Mouse (Mus musculus): ENCODE measurements around the gene Gm17018. TPM values are rescaled to one million over a fixed set of nuclear protein-coding genes. Genes with fewer than 3 reads are reported as not detected.

The Gm17018 gene
- polyA plus RNA-seq, 1 experiment = 27.3 TPM

DNA sequence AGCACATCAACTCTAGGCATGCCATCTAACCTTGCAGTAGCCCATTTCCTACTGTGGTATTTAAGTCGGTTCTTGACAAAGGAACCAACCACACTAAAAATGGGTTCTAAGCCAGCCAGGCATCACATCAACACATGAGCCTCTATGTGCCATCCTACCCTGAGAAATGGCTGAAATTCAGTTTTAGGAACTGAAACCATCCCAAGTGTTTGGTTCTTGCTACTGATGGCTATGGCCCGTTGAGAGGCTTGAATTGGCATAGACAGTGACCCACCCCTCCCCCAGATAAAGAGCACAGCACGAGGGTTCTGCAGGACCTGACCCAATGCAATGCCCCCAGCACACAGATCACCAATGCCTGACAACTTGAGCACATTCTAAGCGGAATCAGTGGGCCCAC, 63.3 kb downstream of the Gm17018 start:
- no peak overlapping the region for H3K4me3 ChIP-seq
- H3K27me3 ChIP-seq (ENCODE audit: control insufficient read depth, insufficient read depth, insufficient read length) = no peaks in the 10 kb centered on the region
- no peaks in the 10 kb centered on the region for H3K36me3 ChIP-seq (ENCODE audit: control insufficient read depth, insufficient read depth)
- H3K4me2 ChIP-seq (ENCODE audit: low read depth) = no peak overlapping the region
- H3ac ChIP-seq (ENCODE audit: control insufficient read depth, insufficient read length) = no peak overlapping the region
- no peak for TF ChIP-seq TCF12 (IDR thresholded peaks at IDR 0.05; ENCODE audit: insufficient read depth, poor library complexity, severe bottlenecking)
- no peak for TF ChIP-seq USF1 (IDR thresholded peaks at IDR 0.05; ENCODE audit: low read depth)
- TF ChIP-seq REST (IDR thresholded peaks at IDR 0.05; ENCODE audit: insufficient read depth, insufficient read length) = no peak
- no peak for TF ChIP-seq MYOG (IDR thresholded peaks at IDR 0.05; ENCODE audit: control insufficient read depth in 1 of 3, insufficient read depth in 1 of 3, insufficient read length in 2 of 3, low read depth in 2 of 3)
- no peak for TF ChIP-seq TCF3 (IDR thresholded peaks at IDR 0.05; ENCODE audit: insufficient read length, low read depth)
- TF ChIP-seq E2F4 (IDR thresholded peaks at IDR 0.05; ENCODE audit: insufficient read depth) = no peak
- TF ChIP-seq MYOD1 (IDR thresholded peaks at IDR 0.05; ENCODE audit: control insufficient read depth in 1 of 3, insufficient read length in 2 of 3, low read depth in 2 of 3) = no peak
- H3K79me2 ChIP-seq (ENCODE audit: control insufficient read depth, insufficient read depth) = no peaks in the 10 kb centered on the region

DNA sequence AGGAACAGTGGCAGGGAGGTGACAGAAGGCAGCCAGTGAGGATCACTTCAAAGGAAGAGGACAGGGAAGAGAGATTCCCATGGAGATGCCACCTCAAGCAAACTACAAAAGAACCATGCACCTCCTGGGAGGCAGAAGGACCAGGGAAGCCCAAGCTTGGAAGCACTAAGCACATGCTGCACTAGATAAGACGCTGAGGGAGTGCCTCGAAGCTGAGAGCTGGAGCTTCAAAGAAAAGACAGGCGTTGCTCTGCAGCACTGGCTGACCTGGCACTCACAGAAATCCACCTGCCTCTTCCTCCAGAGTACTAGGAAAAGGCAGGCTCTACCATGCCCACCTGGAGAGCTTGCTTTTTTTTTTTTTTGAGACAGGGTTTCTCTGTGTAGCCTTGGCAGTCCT, 66.6 kb downstream of the Gm17018 start:
- no peak overlapping the region for H3K4me2 ChIP-seq (ENCODE audit: low read depth)
- H3K27me3 ChIP-seq (ENCODE audit: control insufficient read depth, insufficient read depth, insufficient read length) = no peaks in the 10 kb centered on the region
- H3K79me2 ChIP-seq (ENCODE audit: control insufficient read depth, insufficient read depth) = no peaks in the 10 kb centered on the region
- H3K4me3 ChIP-seq = no peak overlapping the region
- no peak overlapping the region for H3ac ChIP-seq (ENCODE audit: control insufficient read depth, insufficient read length)
- no peaks in the 10 kb centered on the region for H3K36me3 ChIP-seq (ENCODE audit: control insufficient read depth, insufficient read depth)
- TF ChIP-seq E2F4 (IDR thresholded peaks at IDR 0.05; ENCODE audit: insufficient read depth) (no peak), SRF (IDR thresholded peaks at IDR 0.05; ENCODE audit: control insufficient read depth, insufficient read length, low read depth) (no peak), POLR2AphosphoS2 (IDR thresholded peaks at IDR 0.05; ENCODE audit: insufficient read length, low read depth) (no peak), REST (IDR thresholded peaks at IDR 0.05; ENCODE audit: insufficient read depth, insufficient read length) (no peak), MYOD1 (IDR thresholded peaks at IDR 0.05; ENCODE audit: control insufficient read depth in 1 of 3, insufficient read length in 2 of 3, low read depth in 2 of 3) (no peak), MAX (IDR thresholded peaks at IDR 0.05; ENCODE audit: low read depth) (no peak), MYOG (IDR thresholded peaks at IDR 0.05; ENCODE audit: control insufficient read depth in 1 of 3, insufficient read depth in 1 of 3, insufficient read length in 2 of 3, low read depth in 2 of 3) (no peak), USF1 (IDR thresholded peaks at IDR 0.05; ENCODE audit: low read depth) (no peak), TCF3 (IDR thresholded peaks at IDR 0.05; ENCODE audit: insufficient read length, low read depth) (no peak), TCF12 (IDR thresholded peaks at IDR 0.05; ENCODE audit: insufficient read depth, poor library complexity, severe bottlenecking) (no peak), POLR2A (IDR thresholded peaks at IDR 0.05; ENCODE audit: insufficient read length, low read depth) (no peak), CEBPB (IDR thresholded peaks at IDR 0.05; ENCODE audit: insufficient read depth, poor library complexity, severe bottlenecking) (no peak)

- Histone ChIP-seq H3K27me3 (ENCODE audit: control insufficient read depth, insufficient read depth, insufficient read length) (no peaks in the 10 kb centered on the region), H3K79me2 (ENCODE audit: control insufficient read depth, insufficient read depth) (no peaks in the 10 kb centered on the region), H3ac (ENCODE audit: control insufficient read depth, insufficient read length) (no peak overlapping the region), H3K4me2 (ENCODE audit: low read depth) (no peak overlapping the region), H3K36me3 (ENCODE audit: control insufficient read depth, insufficient read depth) (peaks cover 7% of the 10 kb centered on the region), H3K4me3 (no peak overlapping the region)
- TF ChIP-seq TCF3 (IDR thresholded peaks at IDR 0.05; ENCODE audit: insufficient read length, low read depth) (no peak), MYOD1 (IDR thresholded peaks at IDR 0.05; ENCODE audit: control insufficient read depth in 1 of 3, insufficient read length in 2 of 3, low read depth in 2 of 3) (no peak), CEBPB (IDR thresholded peaks at IDR 0.05; ENCODE audit: insufficient read depth, poor library complexity, severe bottlenecking) (no peak), MAX (IDR thresholded peaks at IDR 0.05; ENCODE audit: low read depth) (no peak), POLR2AphosphoS2 (IDR thresholded peaks at IDR 0.05; ENCODE audit: insufficient read length, low read depth) (no peak), REST (IDR thresholded peaks at IDR 0.05; ENCODE audit: insufficient read depth, insufficient read length) (no peak), E2F4 (IDR thresholded peaks at IDR 0.05; ENCODE audit: insufficient read depth) (no peak), POLR2A (IDR thresholded peaks at IDR 0.05; ENCODE audit: insufficient read length, low read depth) (no peak), USF1 (IDR thresholded peaks at IDR 0.05; ENCODE audit: low read depth) (no peak), TCF12 (IDR thresholded peaks at IDR 0.05; ENCODE audit: insufficient read depth, poor library complexity, severe bottlenecking) (no peak), SRF (IDR thresholded peaks at IDR 0.05; ENCODE audit: control insufficient read depth, insufficient read length, low read depth) (no peak), MYOG (IDR thresholded peaks at IDR 0.05; ENCODE audit: control insufficient read depth in 1 of 3, insufficient read depth in 1 of 3, insufficient read length in 2 of 3, low read depth in 2 of 3) (no peak)
Observed at GRCm38 (mm10) chr19:45628649-45629048, 68.2 kb downstream of the Gm17018 start.

GRCm38 (mm10) chr19:45629219-45629618, 68.8 kb downstream of the Gm17018 start:
- TF ChIP-seq MAX (IDR thresholded peaks at IDR 0.05; ENCODE audit: low read depth) (no peak), SRF (IDR thresholded peaks at IDR 0.05; ENCODE audit: control insufficient read depth, insufficient read length, low read depth) (no peak), REST (IDR thresholded peaks at IDR 0.05; ENCODE audit: insufficient read depth, insufficient read length) (no peak), MYOD1 (IDR thresholded peaks at IDR 0.05; ENCODE audit: control insufficient read depth in 1 of 3, insufficient read length in 2 of 3, low read depth in 2 of 3) (no peak), USF1 (IDR thresholded peaks at IDR 0.05; ENCODE audit: low read depth) (no peak), MYOG (IDR thresholded peaks at IDR 0.05; ENCODE audit: control insufficient read depth in 1 of 3, insufficient read depth in 1 of 3, insufficient read length in 2 of 3, low read depth in 2 of 3) (no peak), TCF3 (IDR thresholded peaks at IDR 0.05; ENCODE audit: insufficient read length, low read depth) (no peak), POLR2AphosphoS2 (IDR thresholded peaks at IDR 0.05; ENCODE audit: insufficient read length, low read depth) (no peak), E2F4 (IDR thresholded peaks at IDR 0.05; ENCODE audit: insufficient read depth) (no peak), POLR2A (IDR thresholded peaks at IDR 0.05; ENCODE audit: insufficient read length, low read depth) (no peak), CEBPB (IDR thresholded peaks at IDR 0.05; ENCODE audit: insufficient read depth, poor library complexity, severe bottlenecking) (no peak)
- H3K79me2 ChIP-seq (ENCODE audit: control insufficient read depth, insufficient read depth) = no peaks in the 10 kb centered on the region
- H3K27me3 ChIP-seq (ENCODE audit: control insufficient read depth, insufficient read depth, insufficient read length) = no peaks in the 10 kb centered on the region
- no peak overlapping the region for H3ac ChIP-seq (ENCODE audit: control insufficient read depth, insufficient read length)
- H3K4me3 ChIP-seq = no peak overlapping the region
- peaks cover 12% of the 10 kb centered on the region for H3K36me3 ChIP-seq (ENCODE audit: control insufficient read depth, insufficient read depth)
- H3K4me2 ChIP-seq (ENCODE audit: low read depth) = no peak overlapping the region

Other genes with a start within 250 kb of the Gm17018 start
- gene Btrc, start 196.9 kb upstream of the Gm17018 start, polyA plus RNA-seq (2012; fragmentation: generic; extraction: Trizol) = 17.0 TPM
- gene Poll, start 84 bp upstream of the Gm17018 start, polyA plus RNA-seq (2012; fragmentation: generic; extraction: Trizol) = 11.6 TPM
- gene Fbxw4, start 99.7 kb downstream of the Gm17018 start, polyA plus RNA-seq (2012; fragmentation: generic; extraction: Trizol) = 37.0 TPM
- gene Fgf8, start 182.3 kb downstream of the Gm17018 start, polyA plus RNA-seq (2012; fragmentation: generic; extraction: Trizol) = not detected
- 97.2 TPM for gene Npm3, start 189.0 kb downstream of the Gm17018 start, polyA plus RNA-seq (2012; fragmentation: generic; extraction: Trizol)
- 27.1 TPM for gene Mgea5, start 223.2 kb downstream of the Gm17018 start, polyA plus RNA-seq (2012; fragmentation: generic; extraction: Trizol)

Data from myocyte (in vitro differentiated cells).